Mouse (Mus musculus) G1E (cell line): ENCODE measurements around the gene Cyp39a1. TPM values are rescaled to one million over a fixed set of nuclear protein-coding genes. Genes with fewer than 3 reads are reported as not detected.

Experiments
- ATAC-seq: 2 replicates; pipeline ENCODE4 v1.8.0; 2016; ENCODE audit warnings: mild to moderate bottlenecking; ENCODE audit not compliant: insufficient number of reproducible peaks, poor library complexity, low FRiP score, severe bottlenecking; ENCODE audit errors: extremely low read depth
- DNase-seq: peaks from one replicate; pipeline ENCODE4 v3.0.0; 2012; ENCODE audit warnings: low spot score
- H3K27me3 ChIP-seq: 2 replicates; pipeline ENCODE4 v1.6.1; 2012; ENCODE audit warnings: mild to moderate bottlenecking, low read length, inconsistent platforms; ENCODE audit not compliant: insufficient read depth
- H3K36me3 ChIP-seq: replicated peaks from 2 replicates; pipeline ENCODE3; 2012; ENCODE audit warnings: mild to moderate bottlenecking, inconsistent platforms
- H3K4me1 ChIP-seq: 2 replicates; pipeline ENCODE4 v1.6.1; 2012; ENCODE audit warnings: low read depth, low read length, inconsistent platforms, mixed read lengths; ENCODE audit not compliant: insufficient read depth
- H3K4me3 ChIP-seq: 2 replicates; pipeline ENCODE4 v1.5.1; 2012; ENCODE audit warnings: low read depth, mild to moderate bottlenecking, inconsistent platforms, low read length, moderate library complexity, mixed read lengths
- H3K9me3 ChIP-seq: replicated peaks from 2 replicates; pipeline ENCODE4 v1.6.1; 2012; ENCODE audit warnings: inconsistent platforms
- CTCF ChIP-seq: IDR thresholded peaks from 2 replicates; pipeline ENCODE4 v1.5.1; 2012; ENCODE audit warnings: low read depth, low read length, inconsistent platforms, mixed read lengths
- GATA1 ChIP-seq: IDR thresholded peaks from 2 replicates; pipeline ENCODE4 v1.6.1; 2012; ENCODE audit warnings: borderline replicate concordance, low read length, inconsistent platforms, mixed read lengths
- GATA2 ChIP-seq: IDR thresholded peaks from 2 replicates; pipeline ENCODE4 v1.6.1; 2012; ENCODE audit warnings: low read depth, low read length, inconsistent platforms, borderline replicate concordance
- POLR2AphosphoS5 ChIP-seq: IDR thresholded peaks from 2 replicates; pipeline ENCODE4 v1.6.1; 2012; ENCODE audit warnings: low read depth, low read length, inconsistent platforms; ENCODE audit not compliant: insufficient replicate concordance
- TAL1 ChIP-seq: conservative IDR thresholded peaks from 2 replicates; pipeline ENCODE4 v1.6.1; 2012; ENCODE audit warnings: low read depth, low read length, inconsistent platforms, mixed read lengths
- polyA plus RNA-seq: library from polyadenylated mRNA; stranded (reverse); fragments of >175 nt; gene quantifications from 2 replicates; pipeline ENCODE4 v1.2.3, GENCODE M21; 2012
- total RNA-seq, 2 experiments: library from RNA; stranded (forward) in 1 of 2; stranded (reverse) in 1 of 2; fragments of 200-1000 nt in 1 of 2; fragments of >200 nt in 1 of 2; fragmentation: Nextera tagmentation in 1 of 2; gene quantifications; 2 replicates each; pipeline ENCODE4 v1.2.3; 2014 to 2017

Cyp39a1 gene
- total and polyA plus RNA-seq, 3 experiments = not detected

DNA sequence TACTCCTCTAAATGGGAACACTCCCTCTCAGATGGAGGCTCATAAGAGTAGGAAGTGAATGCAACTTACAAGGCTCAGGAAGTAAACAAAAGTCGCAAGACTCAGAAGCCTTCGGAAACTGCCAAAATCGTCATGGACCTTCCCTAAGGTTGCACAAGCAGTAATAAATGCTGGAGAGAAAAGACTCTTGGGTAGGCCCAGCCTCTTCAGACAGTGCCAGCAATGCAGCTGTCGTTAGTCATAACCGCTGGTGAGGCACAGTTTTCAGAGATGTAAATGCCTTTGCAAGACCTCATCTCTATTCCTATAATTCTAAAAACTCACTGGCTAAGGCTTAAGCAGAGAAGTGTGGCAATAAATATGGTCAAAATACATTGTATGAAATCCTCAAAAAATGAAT, 121.0 kb downstream of the Cyp39a1 start:
- H3K9me3 ChIP-seq = peaks cover 24% of the 10 kb centered on the region
- no peak overlapping the region for H3K4me3 ChIP-seq
- H3K4me1 ChIP-seq = no peaks in the 10 kb centered on the region
- TF ChIP-seq TAL1 (no peak), GATA2 (no peak), POLR2AphosphoS5 (no peak), GATA1 (no peak), CTCF (no peak)
- no peak for ATAC-seq
- no peaks in the 10 kb centered on the region for H3K36me3 ChIP-seq
- H3K27me3 ChIP-seq = no peaks in the 10 kb centered on the region
- DNase-seq = no peak

DNA sequence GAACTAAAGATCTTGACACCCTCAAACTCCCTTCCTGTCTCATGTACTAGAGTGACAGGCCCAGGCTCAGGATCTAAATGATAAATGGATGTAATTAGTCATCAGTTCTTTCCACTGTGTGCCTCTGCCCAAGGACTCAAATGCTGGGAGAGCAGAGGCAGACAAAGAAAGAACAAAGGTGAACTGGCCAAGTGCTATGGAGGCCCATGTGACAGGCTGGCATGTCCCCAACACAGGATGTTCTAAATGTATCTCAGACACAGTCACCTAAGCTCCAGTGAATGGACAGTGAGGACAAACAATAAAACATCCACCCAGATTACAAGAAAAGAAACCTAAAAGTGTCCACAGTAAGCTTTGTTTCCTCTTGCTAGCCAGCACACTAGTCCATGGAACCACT, 122.2 kb downstream of the Cyp39a1 start:
- Histone ChIP-seq H3K4me3 (no peak overlapping the region), H3K27me3 (no peaks in the 10 kb centered on the region), H3K9me3 (peaks cover 28% of the 10 kb centered on the region), H3K36me3 (no peaks in the 10 kb centered on the region), H3K4me1 (no peaks in the 10 kb centered on the region)
- no peak for DNase-seq
- TF ChIP-seq GATA2 (no peak), CTCF (no peak), POLR2AphosphoS5 (no peak), GATA1 (no peak), TAL1 (no peak)
- no peak for ATAC-seq

DNA sequence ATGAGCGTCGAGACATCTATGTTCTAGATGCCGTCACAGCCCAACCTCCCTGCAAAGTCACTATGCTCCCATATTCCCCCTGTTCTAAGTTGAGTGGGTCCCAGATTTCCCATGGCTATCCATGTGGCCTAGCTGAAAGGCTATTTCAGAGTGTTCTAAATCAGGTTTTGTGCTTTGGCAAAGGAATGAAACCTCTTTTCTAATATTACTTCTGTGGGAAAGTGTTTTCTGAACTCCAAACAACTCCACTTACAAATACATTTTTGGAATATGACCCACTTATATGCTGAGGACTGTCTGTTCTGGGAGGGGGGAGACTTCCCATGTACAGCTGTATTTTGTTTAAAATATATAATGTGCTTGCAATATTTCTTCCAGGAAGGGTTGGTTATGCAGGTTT, 124.5 kb downstream of the Cyp39a1 start:
- DNase-seq (no peak), ATAC-seq (no peak)
- Histone ChIP-seq H3K27me3 (no peaks in the 10 kb centered on the region), H3K4me3 (no peak overlapping the region), H3K9me3 (peaks cover 31% of the 10 kb centered on the region), H3K4me1 (no peaks in the 10 kb centered on the region), H3K36me3 (no peaks in the 10 kb centered on the region)
- TF ChIP-seq GATA1 (no peak), CTCF (no peak), POLR2AphosphoS5 (no peak), GATA2 (no peak), TAL1 (no peak)

DNA sequence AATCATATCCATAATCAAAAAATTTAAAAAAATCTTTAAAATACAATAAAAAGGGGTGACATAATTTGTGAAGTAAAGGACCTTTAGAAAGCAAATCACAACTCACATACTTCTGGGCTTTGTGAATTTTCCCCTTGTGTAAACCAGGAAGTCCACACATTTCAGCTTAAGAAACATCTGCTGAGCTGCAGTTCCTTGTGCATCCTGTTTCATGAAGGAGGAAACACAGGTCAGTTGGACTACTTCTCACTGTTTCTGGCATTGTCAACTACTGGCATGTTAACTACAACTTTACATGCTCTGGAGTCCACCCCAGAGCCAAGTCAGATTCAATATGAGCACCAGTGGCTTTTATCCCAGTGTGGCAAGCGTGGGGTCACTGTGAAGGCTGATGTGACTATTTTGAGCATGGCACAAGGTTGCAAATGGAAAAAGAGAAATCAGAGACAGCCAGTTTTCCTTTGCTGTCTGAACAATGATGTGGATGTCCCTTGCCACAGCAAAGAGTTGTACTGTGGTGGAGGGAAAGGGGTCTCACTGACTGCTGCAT, 127.6 kb downstream of the Cyp39a1 start:
- Histone ChIP-seq H3K4me3 (no peak overlapping the region), H3K9me3 (peaks cover 31% of the 10 kb centered on the region), H3K36me3 (no peaks in the 10 kb centered on the region), H3K27me3 (no peaks in the 10 kb centered on the region), H3K4me1 (no peaks in the 10 kb centered on the region)
- ATAC-seq (no peak), DNase-seq (no peak)
- TF ChIP-seq POLR2AphosphoS5 (no peak), TAL1 (no peak), CTCF (no peak), GATA2 (no peak), GATA1 (no peak)

Other genes starting within 250 kb of the Cyp39a1 start
- not detected in 2 replicates for gene Mep1a, start 164.6 kb upstream of the Cyp39a1 start, total RNA-seq (2014; fragmentation: Nextera tagmentation)
- gene Mep1a, start 164.6 kb upstream of the Cyp39a1 start, total RNA-seq (2017) = not detected in 2 replicates
- not detected in 2 replicates for gene Mep1a, start 164.6 kb upstream of the Cyp39a1 start, polyA plus RNA-seq
- not detected in 2 replicates for gene Ankrd66, start 123.8 kb upstream of the Cyp39a1 start, total RNA-seq (2014; fragmentation: Nextera tagmentation)
- 0.12 TPM in 1 of 2 replicates, not detected in the other for gene Ankrd66, start 123.8 kb upstream of the Cyp39a1 start, total RNA-seq (2017)
- gene Ankrd66, start 123.8 kb upstream of the Cyp39a1 start, polyA plus RNA-seq = not detected in 2 replicates
- gene Pla2g7, start 99.3 kb upstream of the Cyp39a1 start, total RNA-seq (2014; fragmentation: Nextera tagmentation) = not detected in 2 replicates
- not detected in 2 replicates for gene Pla2g7, start 99.3 kb upstream of the Cyp39a1 start, total RNA-seq (2017)
- gene Pla2g7, start 99.3 kb upstream of the Cyp39a1 start, polyA plus RNA-seq = not detected in 2 replicates
- gene Tdrd6, start 37.1 kb upstream of the Cyp39a1 start, total RNA-seq (2014; fragmentation: Nextera tagmentation) = not detected in 2 replicates
- gene Tdrd6, start 37.1 kb upstream of the Cyp39a1 start, total RNA-seq (2017) = 0.05 and 0.06 TPM in 2 replicates
- not detected in 2 replicates for gene Tdrd6, start 37.1 kb upstream of the Cyp39a1 start, polyA plus RNA-seq
- gene Slc25a27, start 211 bp upstream of the Cyp39a1 start, total RNA-seq (2014; fragmentation: Nextera tagmentation) = not detected in 2 replicates
- 0.11 TPM in 1 of 2 replicates, not detected in the other for gene Slc25a27, start 211 bp upstream of the Cyp39a1 start, total RNA-seq (2017)
- gene Slc25a27, start 211 bp upstream of the Cyp39a1 start, polyA plus RNA-seq = not detected in 2 replicates
- not detected in 2 replicates for gene Rcan2, start 133.9 kb downstream of the Cyp39a1 start, total RNA-seq (2014; fragmentation: Nextera tagmentation)
- gene Rcan2, start 133.9 kb downstream of the Cyp39a1 start, total RNA-seq (2017) = 0.06 and 0.11 TPM in 2 replicates
- gene Rcan2, start 133.9 kb downstream of the Cyp39a1 start, polyA plus RNA-seq = not detected in 2 replicates